Mouse (Mus musculus): Measurements from ENCODE around the gene Rbfox1.

DNA sequence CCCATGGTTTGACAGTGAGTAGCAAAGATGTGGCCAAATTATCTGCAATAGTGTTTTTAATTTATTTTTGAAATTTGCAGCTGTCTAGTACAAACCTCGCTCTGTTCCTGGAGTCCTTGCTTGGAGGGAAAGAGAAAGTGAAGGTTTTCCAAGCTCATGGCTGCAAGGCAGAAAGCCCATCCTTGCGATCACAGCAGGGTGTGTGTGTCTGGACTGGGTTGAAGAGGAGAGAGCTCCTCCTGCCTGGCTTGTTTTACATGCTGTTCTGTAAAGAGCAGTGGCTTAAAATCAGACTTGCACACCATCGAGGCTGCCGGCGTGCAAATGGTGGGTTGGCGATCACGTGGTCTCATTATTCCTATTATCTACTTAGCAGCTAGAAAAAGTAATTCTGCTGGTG, 249.9 kb downstream of the Rbfox1 start:
- TF ChIP-seq POLR2A (IDR thresholded peaks at IDR 0.05; ENCODE audit: borderline replicate concordance, control insufficient read depth, low read depth, low read length) (no peak), CTCF (IDR thresholded peaks at IDR 0.05; ENCODE audit: control insufficient read depth, insufficient read depth, low read length) (no peak)

All from bone marrow, adult 2 months (tissue).